Mouse (Mus musculus) C2C12 (cell line): ENCODE measurements around the gene Dnaic1.

Experiments used
- CTCF ChIP-seq: IDR thresholded peaks from one replicate; pipeline ENCODE4 v1.5.1; 2011; ENCODE audit not compliant: control insufficient read depth, insufficient read depth, insufficient read length
- USF1 ChIP-seq: IDR thresholded peaks from one replicate; pipeline ENCODE4 v1.6.1; 2011; ENCODE audit warnings: low read depth, mild to moderate bottlenecking, control low read depth, moderate library complexity

DNA sequence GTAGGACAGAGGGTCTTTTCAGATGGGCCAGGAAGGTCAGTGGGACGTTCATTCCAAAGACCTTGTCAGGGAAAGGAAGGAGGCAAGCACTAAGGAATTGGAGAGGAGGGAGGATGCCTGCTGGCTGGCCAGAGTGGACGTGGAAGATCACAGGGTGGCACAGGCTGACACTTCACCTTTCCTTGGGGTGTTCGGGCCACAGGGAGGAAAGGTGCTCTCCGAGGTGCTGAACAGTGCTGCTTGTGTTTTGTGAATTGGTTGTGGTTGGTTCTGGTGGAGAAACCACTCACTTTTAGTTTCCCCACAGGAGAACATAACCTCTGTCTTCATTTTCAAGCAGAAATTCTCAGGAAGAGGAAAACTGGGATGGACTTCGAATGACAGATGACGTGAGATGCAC lies 37.2 kb upstream of the Dnaic1 start:
- TF ChIP-seq USF1 (no peak), CTCF (no peak)
